Mouse (Mus musculus) common myeloid progenitor, adult 5-6 weeks (primary cell): ENCODE measurements around the gene Apeh. TPM values are rescaled to one million over a fixed set of nuclear protein-coding genes. Genes with fewer than 3 reads are reported as not detected.

Experiments
- ATAC-seq: replicated peaks from 2 replicates; pipeline ENCODE4 v1.8.0; 2016; ENCODE audit warnings: low read depth, mild to moderate bottlenecking, moderate TSS enrichment, inconsistent platforms; ENCODE audit not compliant: poor library complexity, severe bottlenecking
- total RNA-seq: library from RNA; stranded (forward); fragments of 200-1000, 187-1606 nt; gene quantifications from 2 replicates; pipeline ENCODE4 v1.2.3, GENCODE M21; 2017

Apeh gene
- total RNA-seq, 1 experiment from 2014 or later, result 60.8 TPM

GRCm38 (mm10) chr9:108054331-108055040, 39.9 kb downstream of the Apeh start:
- no peak for ATAC-seq

GRCm38 (mm10) chr9:108053665-108054225, 40.7 kb downstream of the Apeh start:
- no peak for ATAC-seq

- peak; percentile 75 for ATAC-seq
Observed at GRCm38 (mm10) chr9:108052885-108053664, 41.3 kb downstream of the Apeh start, which contains the start of gene Amigo3. Gene Amigo3 (plus strand): TSS chr9:108053159.

GRCm38 (mm10) chr9:108052411-108052810, 42.0 kb downstream of the Apeh start:
- ATAC-seq, result no peak

GRCm38 (mm10) chr9:108051931-108052220, 42.5 kb downstream of the Apeh start:
- no peak for ATAC-seq

- no peak for ATAC-seq
Observed at GRCm38 (mm10) chr9:108051184-108051930, 43.0 kb downstream of the Apeh start.

GRCm38 (mm10) chr9:108049561-108050251, 44.7 kb downstream of the Apeh start:
- peak; percentile 6; the same call in 1 of the 2 replicates for ATAC-seq

GRCm38 (mm10) chr9:108049016-108049455, 45.4 kb downstream of the Apeh start, which contains the start of gene Gmppb:
Gene Gmppb (plus strand): TSS chr9:108049242.
- peak; percentile 80 for ATAC-seq

- peak; percentile 1; the same call in 1 of the 2 replicates for ATAC-seq
Observed at GRCm38 (mm10) chr9:108048566-108048955, 45.8 kb downstream of the Apeh start.

- no peak for ATAC-seq
Observed at GRCm38 (mm10) chr9:108047601-108048565, 46.5 kb downstream of the Apeh start.

GRCm38 (mm10) chr9:108046582-108046981, 47.8 kb downstream of the Apeh start:
- ATAC-seq, result no peak

- no peak for ATAC-seq
Observed at GRCm38 (mm10) chr9:108044751-108045492, 49.5 kb downstream of the Apeh start.

Other genes with a start within 250 kb of the Apeh start
- gene Rbm6, start 221.4 kb downstream of the Apeh start, total RNA-seq, result 173 and 180 TPM in 2 replicates
- gene Mon1a, start 206.5 kb downstream of the Apeh start, total RNA-seq, result 11.1 and 16.3 TPM in 2 replicates
- 0.41 TPM in 1 of 2 replicates, not detected in the other for gene Mst1r, start 187.7 kb downstream of the Apeh start, total RNA-seq
- gene Actl11, start 166.1 kb downstream of the Apeh start, total RNA-seq, result not detected in 2 replicates
- 0.32 TPM in 1 of 2 replicates, not detected in the other for gene Camkv, start 158.9 kb downstream of the Apeh start, total RNA-seq
- 12.8 and 23.2 TPM in 2 replicates for gene Traip, start 144.5 kb downstream of the Apeh start, total RNA-seq
- 42.5 and 52.7 TPM in 2 replicates for gene Uba7, start 119.1 kb downstream of the Apeh start, total RNA-seq
- gene Gm20661, start 111.5 kb downstream of the Apeh start, total RNA-seq, result not detected in 2 replicates
- 38.5 and 45.8 TPM in 2 replicates for gene Inka1, start 108.7 kb downstream of the Apeh start, total RNA-seq
- 0.18 TPM in 1 of 2 replicates, not detected in the other for gene Cdhr4, start 102.1 kb downstream of the Apeh start, total RNA-seq
- not detected in 2 replicates for gene Gm20662, start 98.3 kb downstream of the Apeh start, total RNA-seq
- gene Ip6k1, start 92.1 kb downstream of the Apeh start, total RNA-seq, result 29.5 and 169 TPM in 2 replicates
- 10.7 and 13.0 TPM in 2 replicates for gene Gmppb, start 45.4 kb downstream of the Apeh start, total RNA-seq
- 0.49 and 3.3 TPM in 2 replicates for gene Amigo3, start 41.4 kb downstream of the Apeh start, total RNA-seq
- gene Mst1, start 14.2 kb downstream of the Apeh start, total RNA-seq, result not detected in 2 replicates
- gene Rnf123, start 11.3 kb downstream of the Apeh start, total RNA-seq, result 25.7 and 26.2 TPM in 2 replicates
- gene Bsn, start 95.8 kb upstream of the Apeh start, total RNA-seq, result 3.5 and 4.0 TPM in 2 replicates
- 7.7 and 10.9 TPM in 2 replicates for gene Dag1, start 169.4 kb upstream of the Apeh start, total RNA-seq
- 8.2 and 9.0 TPM in 2 replicates for gene Nicn1, start 195.8 kb upstream of the Apeh start, total RNA-seq
- 0.82 TPM in 1 of 2 replicates, not detected in the other for gene Amt, start 202.2 kb upstream of the Apeh start, total RNA-seq
- gene Rhoa, start 211.5 kb upstream of the Apeh start, total RNA-seq, result 256 and 280 TPM in 2 replicates
- 5.4 and 7.9 TPM in 2 replicates for gene Tcta, start 211.6 kb upstream of the Apeh start, total RNA-seq
- 1,127 and 1,204 TPM in 2 replicates for gene Gpx1, start 244.3 kb upstream of the Apeh start, total RNA-seq